Mouse (Mus musculus) lung, adult 10 weeks (tissue): ENCODE results near the gene Tex22. TPM values are rescaled to one million over a fixed set of nuclear protein-coding genes. Genes with fewer than 3 reads are reported as not detected.

ENCODE experiments used
- polyA plus RNA-seq: library from polyadenylated mRNA; stranded (reverse); fragments of 350-450 nt; fragmentation: Illumina TruSeq; extraction: RNeasy Lipid Tissue Mini Kit (QIAGEN cat#74804); gene quantifications from one replicate; pipeline ENCODE4 v1.2.3, GENCODE M21; 2014; ENCODE audit warnings: low read depth, low replicate concordance; ENCODE audit not compliant: insufficient read depth

The Tex22 gene
- not detected for polyA plus RNA-seq

GRCm38 (mm10) chr12:113074329-113075062, at the start of gene Tex22:
Tex22 (plus strand) TSS chr12:113074502.

DNA sequence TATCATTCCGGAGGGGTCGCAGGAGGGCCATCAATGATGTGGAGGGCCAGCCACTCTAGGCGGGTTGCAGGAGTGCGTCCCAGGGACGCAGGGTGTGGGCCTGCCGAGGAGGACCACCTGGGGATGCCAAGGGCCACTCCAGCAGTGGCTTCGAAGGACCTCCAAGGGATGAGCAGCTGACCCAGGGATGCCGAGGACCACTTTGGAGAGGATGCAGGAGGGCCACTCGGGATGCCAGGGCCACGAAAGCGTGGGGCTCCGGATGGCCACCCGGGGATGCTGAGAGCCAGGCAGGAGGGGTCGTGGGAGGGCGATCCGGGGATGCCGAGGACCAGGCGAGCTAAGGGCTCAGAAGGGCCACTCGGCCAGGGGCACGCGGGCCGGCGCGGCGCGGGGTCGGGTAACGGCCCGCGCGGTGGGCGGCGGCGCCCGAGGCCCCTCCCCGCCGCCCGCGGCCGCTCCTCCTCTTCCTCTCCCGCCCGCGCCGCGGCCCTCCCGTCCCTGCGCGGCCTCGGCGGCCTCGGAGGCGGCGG, 23.5 kb downstream of the Tex22 start, which contains the start of gene Mta1:
Mta1 (plus strand) TSS at position 530 of the 533 bp plus-strand sequence.

Other genes with a start within 250 kb of the Tex22 start
- gene Cdca4, start 245.1 kb upstream of the Tex22 start, polyA plus RNA-seq: 13.5 TPM
- gene Gpr132, start 206.3 kb upstream of the Tex22 start, polyA plus RNA-seq: 4.4 TPM
- gene Jag2, start 144.7 kb upstream of the Tex22 start, polyA plus RNA-seq: 7.1 TPM
- 42.2 TPM for gene Nudt14, start 132.4 kb upstream of the Tex22 start, polyA plus RNA-seq
- gene Btbd6, start 98.0 kb upstream of the Tex22 start, polyA plus RNA-seq: 12.4 TPM
- 17.6 TPM for gene Brf1, start 73.8 kb upstream of the Tex22 start, polyA plus RNA-seq
- 15.8 TPM for gene Pacs2, start 60.0 kb upstream of the Tex22 start, polyA plus RNA-seq
- 19.6 TPM for gene Mta1, start 23.8 kb downstream of the Tex22 start, polyA plus RNA-seq
- 636 TPM for gene Crip2, start 65.7 kb downstream of the Tex22 start, polyA plus RNA-seq
- gene Crip1, start 71.8 kb downstream of the Tex22 start, polyA plus RNA-seq: 1,078 TPM
- gene Tedc1, start 81.9 kb downstream of the Tex22 start, polyA plus RNA-seq: 0.53 TPM
- gene Tmem121, start 111.4 kb downstream of the Tex22 start, polyA plus RNA-seq: not detected